Mouse (Mus musculus) layer of hippocampus, adult 9-11 months (tissue): ENCODE measurements around the gene Aes.
A peak's percentile ranks its signal among the peaks of the same experiment; 100 is the strongest.

Source experiments
- DNase-seq: peaks from one replicate; pipeline ENCODE4 v3.0.0; 2022

Gene Aes

DNA sequence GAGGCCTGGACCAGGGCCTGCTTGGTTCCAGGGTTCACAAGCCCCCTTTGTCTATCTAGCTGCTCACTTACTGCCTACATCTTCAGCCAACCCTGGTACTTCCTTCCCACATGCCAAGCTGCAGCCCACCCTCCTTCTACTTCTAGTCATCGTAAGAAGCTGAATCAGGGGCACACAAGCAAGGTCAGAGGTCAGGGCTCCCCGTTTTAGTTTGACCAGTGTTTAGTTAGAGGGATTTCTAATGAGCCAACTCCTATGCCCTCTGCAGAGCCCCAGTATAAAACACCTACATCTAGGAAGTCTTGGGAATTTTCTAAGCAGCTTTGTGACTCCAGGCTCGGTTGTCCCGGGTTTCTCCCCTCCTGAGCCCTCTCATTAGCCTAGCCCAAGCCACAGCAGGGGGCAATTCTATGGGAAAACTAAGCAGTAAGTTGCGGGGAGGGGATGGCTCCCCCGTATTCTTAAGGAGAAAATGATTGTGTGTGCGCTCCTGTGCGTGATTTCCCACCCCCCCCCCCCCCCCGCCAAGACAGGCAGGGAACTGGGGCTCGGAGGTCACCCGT is 11.0 kb downstream of the Aes start:
- DNase-seq = no peak

DNA sequence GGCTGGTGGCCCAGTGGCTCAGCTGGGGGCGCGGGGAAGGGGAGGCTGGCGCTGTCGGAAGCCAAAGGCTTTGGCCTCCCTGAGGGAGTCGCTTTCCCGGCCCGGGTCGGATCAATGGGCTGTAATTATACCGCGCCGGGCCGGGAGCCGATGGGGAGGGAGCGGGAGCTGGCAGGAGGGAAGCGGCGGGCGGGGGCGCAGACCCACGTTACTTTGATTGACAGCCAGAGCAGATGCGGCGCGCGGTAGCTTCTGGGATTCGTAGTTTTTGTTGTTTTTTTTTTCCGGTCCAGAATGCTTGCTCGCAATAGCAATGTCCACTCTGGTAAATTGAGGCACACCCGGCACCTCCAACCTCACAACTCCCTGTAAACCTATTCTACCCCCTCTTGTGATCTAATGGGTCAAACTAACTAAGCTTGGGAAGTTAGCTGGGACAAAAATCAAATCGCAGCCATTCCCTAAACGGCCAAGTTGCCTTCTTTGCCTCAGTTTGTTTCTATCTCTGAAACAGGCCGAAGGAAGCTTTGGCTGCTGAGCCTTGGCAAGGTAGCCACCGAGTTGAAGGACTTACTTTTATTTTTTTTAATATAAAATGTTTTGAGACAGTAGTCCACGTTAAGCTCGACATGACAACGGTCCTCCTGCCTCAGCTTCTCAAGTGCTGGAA is 11.7 kb downstream of the Aes start:
- peak; percentile 96 for DNase-seq

- DNase-seq = peak; percentile 100
These were observed 12.2 kb downstream of the Aes start for GRCm38 (mm10) chr10:81571501-81571876.

GRCm38 (mm10) chr10:81572133-81572671 is 12.9 kb downstream of the Aes start:
- DNase-seq = no peak

DNA sequence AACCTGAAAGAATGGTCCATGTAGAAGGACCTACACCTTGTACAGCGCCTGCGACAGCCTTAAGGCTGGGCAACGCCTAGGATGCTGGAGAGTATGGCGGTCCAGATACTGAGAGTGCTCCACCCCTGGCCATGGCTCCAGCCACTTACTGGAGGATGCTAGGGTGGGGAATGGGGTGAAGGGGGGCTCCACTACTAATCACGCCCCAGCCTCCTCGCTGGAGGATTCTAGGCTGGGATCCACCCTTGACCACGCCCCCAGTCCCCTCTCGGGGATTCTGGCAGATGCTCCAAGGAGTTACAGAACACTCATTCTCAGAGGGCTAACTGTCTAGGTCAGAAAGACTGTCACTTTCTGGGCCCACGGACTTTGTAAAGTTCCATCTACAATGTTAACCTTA is 13.7 kb downstream of the Aes start:
- DNase-seq = no peak

DNA sequence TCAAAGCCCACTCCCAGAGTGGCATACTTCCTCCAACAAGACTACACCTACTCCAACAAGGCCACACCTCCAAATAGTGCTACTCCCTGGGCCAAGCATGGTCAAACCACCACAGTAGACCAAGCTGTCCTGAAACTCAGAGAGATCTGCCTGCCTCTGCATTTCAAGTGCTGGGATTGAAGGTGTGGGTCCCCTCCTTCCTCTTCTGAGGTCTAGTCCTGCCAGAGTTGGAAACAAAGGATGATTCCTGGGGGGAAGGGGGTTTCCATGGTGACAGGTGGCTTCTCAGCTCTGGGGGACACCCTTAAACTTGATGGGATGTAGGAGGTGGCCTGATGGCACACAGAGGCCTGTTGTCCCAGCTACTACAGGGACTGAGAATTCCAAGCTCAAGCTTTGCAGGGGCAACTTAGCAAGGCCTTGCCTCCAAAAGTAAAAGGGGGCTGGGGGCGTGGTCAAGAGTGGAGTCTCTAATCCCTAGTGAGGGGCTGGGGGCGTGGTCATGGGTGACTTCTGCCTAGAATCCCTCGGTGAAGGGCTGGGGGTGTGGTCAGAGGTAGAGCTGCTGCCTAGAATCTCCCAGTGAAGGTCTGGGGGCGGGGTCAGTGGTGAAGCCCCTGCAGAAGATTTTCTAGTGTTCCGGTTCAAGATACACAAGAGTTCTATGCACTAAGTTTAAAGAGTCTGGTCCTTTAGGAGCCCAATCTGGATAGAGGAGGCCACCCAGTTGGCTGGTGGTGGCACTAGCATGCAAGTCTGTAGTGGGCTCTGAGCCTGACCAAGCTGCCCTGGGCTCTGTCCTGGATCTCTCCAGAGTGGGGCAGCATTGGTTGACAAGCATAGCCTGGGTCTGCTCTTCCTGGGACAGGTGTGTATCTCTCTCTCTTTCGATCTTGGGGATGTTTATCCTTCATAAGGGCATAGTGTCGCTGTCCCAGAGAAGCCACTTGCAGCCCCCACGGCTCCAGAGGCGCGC is 15.1 kb downstream of the Aes start, which contains the start of gene Tle2:
Gene Tle2 (plus strand): TSS at position 481 of the 976 bp plus-strand sequence.
- DNase-seq = no peak

DNA sequence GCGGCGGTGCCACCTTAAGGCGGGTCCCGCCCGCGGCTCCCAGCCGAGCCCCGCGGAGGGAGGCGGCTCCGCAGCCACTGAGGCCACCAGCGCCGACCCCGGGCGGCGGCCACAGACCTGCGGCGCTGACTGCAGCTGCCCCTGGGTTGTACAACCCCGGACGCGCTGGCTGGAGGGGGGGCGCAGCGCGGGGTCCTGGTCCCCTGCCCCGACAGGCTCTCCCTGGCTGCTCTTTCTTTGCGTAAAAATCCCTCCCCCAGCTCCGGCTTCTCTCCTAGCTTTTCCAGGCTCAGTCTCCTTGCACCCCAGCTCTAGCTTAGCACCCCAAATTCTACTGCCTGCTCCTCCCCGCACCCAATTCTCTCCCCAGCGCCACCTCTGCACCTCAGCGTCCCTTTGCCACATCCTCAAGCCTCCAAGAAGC is 15.9 kb downstream of the Aes start:
- DNase-seq = no peak

GRCm38 (mm10) chr10:81575695-81576094 is 16.4 kb downstream of the Aes start:
- DNase-seq = no peak

DNA sequence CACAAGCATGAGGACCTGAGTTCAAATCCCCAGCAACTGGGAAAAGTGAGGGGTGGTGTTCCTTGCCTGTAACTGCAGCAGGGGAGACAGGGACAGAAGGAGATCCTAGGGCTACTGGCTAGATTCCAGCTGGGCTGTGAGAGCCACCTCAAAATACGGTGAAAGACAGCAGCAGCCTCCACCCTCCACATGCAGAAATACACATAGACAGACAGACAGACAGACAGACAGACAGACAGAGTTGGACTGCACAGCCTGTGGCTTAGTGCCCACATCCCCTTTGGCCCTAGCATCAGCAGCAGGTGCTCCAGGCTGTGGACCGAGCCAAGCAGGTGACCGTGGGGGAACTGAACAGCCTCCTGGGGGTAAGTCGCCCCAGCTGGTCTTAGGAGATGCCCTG is 20.7 kb downstream of the Aes start:
- no peak for DNase-seq

DNA sequence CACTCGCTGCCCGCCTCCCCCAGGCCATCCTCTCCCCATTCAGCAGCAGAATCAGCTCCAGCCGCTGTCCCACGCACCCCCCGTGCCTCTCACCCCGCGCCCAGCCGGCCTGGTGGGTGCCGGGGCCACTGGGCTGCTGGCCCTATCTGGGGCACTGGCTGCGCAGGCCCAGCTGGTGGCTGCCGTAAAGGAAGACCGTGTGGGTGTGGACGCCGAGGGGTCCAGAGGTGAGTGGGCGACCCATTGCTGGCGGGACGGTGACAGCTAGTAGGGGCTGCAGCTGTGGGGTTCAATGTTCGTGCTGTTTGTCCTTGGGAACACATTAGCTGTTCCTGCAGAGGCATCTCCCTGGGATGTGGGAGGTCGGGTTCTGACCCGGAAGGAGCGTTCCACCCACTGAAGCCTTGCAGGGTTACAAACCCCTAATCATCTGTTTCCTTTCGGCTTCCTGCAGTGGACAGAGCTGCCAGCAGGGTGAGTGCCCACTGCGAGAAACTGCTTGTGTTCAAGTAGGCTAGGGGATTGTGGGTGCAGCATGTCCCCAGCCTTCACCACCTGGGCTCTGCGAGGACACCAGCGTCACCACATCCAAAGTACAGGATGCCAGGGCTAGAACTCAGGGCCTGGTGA is 21.3 kb downstream of the Aes start:
- DNase-seq = no peak

GRCm38 (mm10) chr10:81583347-81583746 is 24.1 kb downstream of the Aes start:
- no peak for DNase-seq

DNA sequence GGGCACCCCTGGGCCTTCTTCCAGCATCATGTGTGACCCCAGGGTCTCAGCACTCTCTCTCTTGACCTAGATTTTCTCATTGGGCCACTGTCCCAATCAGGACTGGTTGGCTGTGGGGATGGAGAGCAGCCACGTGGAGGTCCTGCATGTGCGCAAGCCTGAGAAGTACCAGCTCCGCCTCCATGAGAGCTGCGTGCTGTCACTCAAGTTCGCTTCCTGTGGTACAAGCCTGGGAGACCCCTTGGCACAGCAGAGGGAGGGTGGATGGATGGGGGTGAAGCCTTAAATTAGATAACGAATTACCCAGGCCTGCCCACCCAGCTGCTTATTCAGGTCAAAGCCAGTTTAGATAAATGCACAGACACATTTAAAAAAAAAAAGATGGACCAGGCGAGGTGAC is 29.5 kb downstream of the Aes start:
- no peak for DNase-seq

DNA sequence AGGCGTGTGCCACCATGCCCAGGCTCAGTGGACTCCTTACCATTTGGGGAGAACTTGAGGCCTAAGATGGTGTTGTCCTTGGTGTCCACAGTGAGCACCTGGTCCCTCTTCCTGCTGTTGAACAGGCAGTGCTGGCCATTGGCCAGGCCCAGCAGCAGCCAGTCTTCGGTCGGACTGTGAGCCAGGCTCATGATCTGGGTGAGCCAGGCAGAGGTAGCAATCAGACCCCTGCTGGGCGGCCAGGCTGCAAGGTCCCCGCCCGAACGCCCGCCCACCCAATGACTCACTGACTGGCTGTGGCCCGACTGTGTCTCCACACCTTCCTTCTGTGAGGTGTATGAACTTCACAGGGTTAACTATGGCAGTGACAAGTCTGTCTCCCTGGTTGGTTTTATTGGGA is 32.6 kb downstream of the Aes start:
- no peak for DNase-seq

DNA sequence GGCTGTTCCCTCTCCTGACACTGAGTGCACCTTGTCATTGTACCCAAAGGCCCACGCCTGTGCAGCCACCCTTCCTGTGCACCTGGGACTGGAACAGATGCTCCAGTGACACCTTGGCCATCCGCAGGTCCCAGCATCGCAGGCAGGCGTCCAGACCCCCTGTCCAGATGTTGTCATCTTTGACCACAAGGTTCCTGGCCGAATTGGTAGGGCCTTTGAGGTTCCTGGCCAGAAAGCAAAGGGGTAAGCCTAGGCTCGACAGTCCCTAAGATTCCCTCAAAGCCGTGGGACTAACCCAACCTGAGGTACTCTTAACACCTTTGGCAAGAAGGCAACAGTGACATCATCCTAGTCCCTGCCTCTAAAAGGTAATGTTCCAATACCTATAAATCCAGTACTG is 33.3 kb downstream of the Aes start:
- DNase-seq = no peak

GRCm38 (mm10) chr10:81593223-81593622 is 33.9 kb downstream of the Aes start:
- DNase-seq = no peak

GRCm38 (mm10) chr10:81593935-81594334 is 34.6 kb downstream of the Aes start:
- DNase-seq = no peak

GRCm38 (mm10) chr10:81595599-81595998 is 36.3 kb downstream of the Aes start:
- DNase-seq = no peak

DNA sequence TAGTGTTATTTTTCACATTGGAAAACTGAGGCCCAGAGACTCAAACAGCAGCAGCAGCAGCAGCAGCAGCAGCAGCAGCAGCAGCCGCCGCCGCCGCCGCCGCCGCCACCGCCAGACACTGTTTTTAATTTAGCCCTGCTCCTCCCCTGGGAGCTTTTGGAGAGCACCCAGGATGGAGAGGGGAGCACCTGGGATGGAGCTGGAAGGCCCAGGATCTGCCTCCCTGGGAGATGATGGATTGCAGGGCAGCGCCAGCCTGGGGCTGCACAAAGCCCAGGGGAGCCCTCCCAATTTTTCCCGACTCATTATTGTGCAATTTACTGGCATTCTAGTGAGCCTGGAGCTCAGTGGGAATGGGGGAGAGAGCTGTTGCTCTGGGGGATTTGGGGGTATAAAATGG is 37.3 kb downstream of the Aes start:
- DNase-seq = no peak

GRCm38 (mm10) chr10:81597137-81597950 is 38.1 kb downstream of the Aes start:
- DNase-seq = no peak

- no peak for DNase-seq
These were observed 39.1 kb downstream of the Aes start for GRCm38 (mm10) chr10:81598342-81598741.

- DNase-seq = no peak
These were observed 39.6 kb downstream of the Aes start for GRCm38 (mm10) chr10:81598871-81599270.

- DNase-seq = no peak
These were observed 40.3 kb downstream of the Aes start for GRCm38 (mm10) chr10:81599630-81600029.
